Mouse (Mus musculus) spleen, postnatal 0 days (tissue): ENCODE results near the gene AL732309.1. TPM values are rescaled to one million over a fixed set of nuclear protein-coding genes. Genes with fewer than 3 reads are reported as not detected.

Source experiments
- polyA plus RNA-seq: library from polyadenylated mRNA; unstranded; fragments of >200 nt; fragmentation: Nextera tagmentation; extraction: Ambion mirVana; gene quantifications from 2 replicates; pipeline ENCODE4 v1.2.1, GENCODE M21; 2015

The AL732309.1 gene
- polyA plus RNA-seq, result 2.9 and 3.5 TPM in 2 replicates

GRCm38 (mm10) chr2:25246183-25247072 lies at the start of gene AL732309.1:
Gene AL732309.1, minus strand, starts transcription at chr2:25246863.

DNA sequence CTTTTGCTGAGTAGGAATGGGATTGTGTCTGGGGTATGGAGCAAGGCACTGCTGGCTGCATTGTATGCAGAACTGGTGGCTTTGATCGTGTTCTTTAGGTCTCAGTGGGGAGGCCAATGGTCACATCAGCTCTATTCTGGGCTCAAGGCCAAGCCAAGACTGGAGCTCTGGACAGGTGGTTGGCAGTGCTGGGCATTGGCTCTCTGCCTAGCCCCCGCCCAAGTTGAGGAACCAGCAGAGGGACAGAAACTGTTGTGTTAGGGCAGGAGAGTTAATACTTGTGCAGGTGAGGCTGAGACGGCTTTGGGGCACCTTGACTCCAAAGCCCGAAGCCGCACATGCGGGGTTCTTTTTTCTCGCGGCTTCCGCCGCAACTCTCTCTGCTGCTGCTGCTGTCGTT lies 43.0 kb upstream of the AL732309.1 start, which contains the start of gene Lrrc26:
Lrrc26 (plus strand) TSS at position 265 of the 400 bp plus-strand sequence.

DNA sequence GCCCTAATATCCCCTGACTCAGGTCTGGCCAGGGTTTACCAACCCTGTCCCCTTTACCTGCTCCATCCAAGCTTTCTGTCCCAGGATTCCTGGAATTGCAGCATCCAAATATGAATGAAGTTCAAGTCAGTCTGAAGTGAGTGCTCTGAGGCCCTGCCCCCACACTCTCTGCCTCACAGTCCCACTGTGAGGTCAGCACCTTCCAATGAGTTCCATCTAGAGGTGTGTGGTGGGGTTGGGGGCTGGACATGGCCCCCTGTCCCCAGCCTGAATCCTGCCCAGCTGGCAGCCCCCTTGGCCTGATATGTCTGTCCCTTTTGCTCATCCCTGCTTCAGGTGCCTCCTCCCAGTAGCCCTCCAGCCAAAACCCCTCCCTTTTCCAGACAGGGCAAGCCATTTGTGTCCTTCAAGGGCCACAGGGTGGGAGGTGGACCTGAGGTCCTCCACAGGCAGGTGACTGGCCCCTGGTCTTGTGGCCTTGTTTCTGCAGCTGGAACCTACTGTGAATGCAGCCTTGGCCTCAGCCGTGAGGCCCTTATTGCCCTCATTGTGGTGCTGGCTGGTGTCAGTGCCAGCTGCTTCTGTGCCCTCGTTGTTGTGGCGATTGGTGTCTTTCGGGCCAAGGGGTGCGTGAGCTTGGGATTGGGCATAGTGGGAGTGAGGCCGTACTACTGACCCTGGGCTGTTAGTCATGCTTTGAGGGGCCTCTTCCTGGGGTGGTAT lies 41.4 kb upstream of the AL732309.1 start, which contains the start of gene Tmem210:
Tmem210 (plus strand) TSS at position 219 of the 723 bp plus-strand sequence.

DNA sequence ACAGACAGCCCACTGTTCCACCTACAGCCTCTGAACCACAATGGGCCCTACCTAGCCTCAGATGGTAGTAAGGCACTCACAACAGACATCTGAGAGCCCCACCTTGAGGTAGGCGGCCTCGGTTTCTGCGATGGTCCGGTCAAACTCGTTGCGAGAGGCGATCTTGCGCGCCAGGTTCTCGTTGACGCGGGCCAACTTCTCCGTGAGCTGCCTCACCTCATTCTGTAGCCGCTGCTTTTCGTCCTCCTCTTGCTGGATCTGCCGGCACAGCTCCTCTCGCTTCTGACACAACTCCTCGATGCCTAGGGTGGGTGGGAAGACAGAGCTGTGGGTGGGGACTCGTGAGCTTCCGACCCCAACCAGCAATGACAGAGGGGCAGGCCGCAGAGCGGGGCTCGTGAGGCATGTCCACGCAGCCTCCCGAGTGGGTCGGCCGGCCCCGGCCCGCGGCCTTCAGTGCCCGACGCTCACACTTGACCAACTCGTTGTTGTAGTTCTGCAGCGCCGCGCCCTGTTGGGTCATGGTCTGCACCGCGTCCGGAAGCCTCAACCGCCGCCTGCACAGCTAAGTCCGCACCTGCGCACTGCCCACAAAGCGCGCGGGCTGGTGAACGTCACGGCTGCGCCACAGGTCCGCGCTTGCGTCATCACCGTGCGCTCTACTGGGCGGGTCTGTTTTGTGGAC lies 25.3 kb upstream of the AL732309.1 start, which contains the start of the genes Ssna1 and Anapc2:
Ssna1 (minus strand) TSS at position 612 of the 685 bp plus-strand sequence.
Anapc2 (plus strand) TSS at position 652 of the 685 bp plus-strand sequence.

DNA sequence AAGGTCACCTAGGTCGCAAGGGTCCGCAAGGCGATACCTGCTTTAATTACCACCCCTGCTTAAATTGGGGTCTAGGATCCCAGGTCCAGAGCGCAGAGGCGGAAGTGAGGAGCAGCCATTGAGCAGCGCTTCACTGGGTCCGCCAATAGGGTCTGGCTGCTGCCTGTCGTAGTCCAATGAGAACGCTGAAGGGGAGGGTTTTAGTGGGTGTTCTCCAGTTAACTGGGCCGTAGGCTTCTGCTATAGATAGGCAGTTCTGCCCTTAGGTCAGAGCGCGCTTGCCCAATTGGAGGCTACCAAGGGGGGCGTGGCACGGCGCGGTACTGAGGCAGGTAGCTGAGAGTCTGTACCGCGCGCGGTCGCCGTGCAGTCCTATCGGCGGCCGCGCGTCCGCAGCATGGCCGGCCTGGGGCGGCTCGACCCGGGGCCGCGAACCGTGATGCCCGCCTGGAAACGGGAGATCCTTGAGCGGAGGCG lies 15.7 kb upstream of the AL732309.1 start, which contains the start of gene Tprn:
Tprn (plus strand) TSS at position 328 of the 477 bp plus-strand sequence.

GRCm38 (mm10) chr2:25255284-25255779 lies 8.7 kb upstream of the AL732309.1 start, which contains the start of gene Tmem203:
Gene Tmem203, plus strand, starts transcription at chr2:25255439.

DNA sequence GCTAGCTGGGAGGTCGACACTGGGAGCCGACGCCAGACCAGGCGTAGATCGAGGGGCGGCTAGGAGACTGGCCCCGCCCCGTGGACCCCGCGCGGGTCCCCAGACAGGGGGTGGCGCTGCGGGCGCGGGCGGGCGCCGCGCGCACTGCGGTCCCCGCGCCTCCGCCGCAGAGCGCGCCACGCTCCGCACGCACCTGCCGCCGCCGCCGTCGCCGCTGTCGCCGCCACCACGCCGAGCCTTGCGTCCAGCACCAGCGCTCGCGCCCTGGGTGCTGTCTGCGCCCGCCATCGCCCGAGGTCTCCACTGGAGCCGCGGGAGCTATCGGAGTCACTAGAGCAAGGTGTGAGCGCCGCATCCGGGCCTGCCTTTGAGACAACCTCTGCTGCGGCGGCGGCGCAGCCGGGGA lies 4.6 kb downstream of the AL732309.1 start, which contains the start of the genes Rnf208 and Cysrt1:
Rnf208 (plus strand) TSS at position 155 of the 406 bp plus-strand sequence.
Cysrt1 (minus strand) TSS at position 352 of the 406 bp plus-strand sequence.

DNA sequence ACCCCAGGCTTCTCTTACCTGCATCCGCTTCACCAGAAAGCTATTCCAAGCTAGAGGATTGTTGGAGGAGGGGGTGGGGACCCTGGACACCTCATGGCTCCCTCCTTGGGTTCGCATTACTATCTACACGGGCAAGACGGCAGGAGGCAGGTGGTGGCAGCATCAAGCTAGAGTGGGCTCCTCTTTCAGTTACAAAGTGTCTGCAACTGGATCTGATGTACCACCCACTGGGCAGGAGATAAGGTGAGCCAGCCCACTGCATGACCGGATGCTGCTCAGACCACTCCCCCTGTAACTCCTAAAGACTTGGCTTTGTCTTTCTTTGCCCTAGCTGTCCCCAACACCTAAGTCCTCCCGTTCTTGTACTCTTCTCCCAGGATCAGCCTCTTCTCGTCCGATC lies 10.0 kb downstream of the AL732309.1 start, which contains the start of gene Rnf224:
Rnf224 (minus strand) TSS at position 174 of the 400 bp plus-strand sequence.

DNA sequence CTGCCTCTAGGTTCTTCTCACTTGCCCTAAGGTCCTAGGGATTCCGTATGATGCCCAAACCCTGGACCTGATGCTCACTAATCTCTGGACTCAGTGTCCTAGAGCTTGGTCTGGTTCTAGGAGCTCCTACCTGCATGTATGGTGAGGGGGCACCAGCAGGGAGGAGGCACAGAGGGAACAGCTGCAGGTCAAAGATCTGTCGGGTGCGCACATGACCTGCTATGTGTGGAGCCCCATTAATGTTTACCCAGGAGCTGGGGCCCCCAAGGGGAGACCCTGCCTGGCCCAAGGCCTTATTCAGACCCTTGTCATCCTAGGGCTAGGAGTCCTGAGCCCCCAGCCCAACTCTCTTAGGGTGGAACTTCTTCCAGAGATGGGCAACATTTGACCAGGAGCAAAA lies 12.6 kb downstream of the AL732309.1 start, which contains the start of gene Slc34a3:
Slc34a3 (minus strand) TSS at position 315 of the 400 bp plus-strand sequence.

DNA sequence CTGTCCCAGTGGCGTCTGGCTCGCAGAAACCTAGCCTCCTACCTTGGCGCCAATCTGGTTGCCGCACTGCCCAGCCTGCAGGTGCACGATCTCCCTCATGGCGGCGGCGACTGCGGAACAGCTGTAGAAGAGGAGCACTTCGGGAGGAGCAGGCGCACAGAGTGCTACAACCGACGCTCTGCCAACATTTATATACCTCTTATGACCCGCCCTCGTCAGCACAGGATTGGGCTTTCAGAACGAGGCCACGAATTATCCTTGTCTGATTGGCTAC lies 22.2 kb downstream of the AL732309.1 start, which contains the start of gene Tubb4b:
Tubb4b (minus strand) TSS at position 211 of the 274 bp plus-strand sequence.

DNA sequence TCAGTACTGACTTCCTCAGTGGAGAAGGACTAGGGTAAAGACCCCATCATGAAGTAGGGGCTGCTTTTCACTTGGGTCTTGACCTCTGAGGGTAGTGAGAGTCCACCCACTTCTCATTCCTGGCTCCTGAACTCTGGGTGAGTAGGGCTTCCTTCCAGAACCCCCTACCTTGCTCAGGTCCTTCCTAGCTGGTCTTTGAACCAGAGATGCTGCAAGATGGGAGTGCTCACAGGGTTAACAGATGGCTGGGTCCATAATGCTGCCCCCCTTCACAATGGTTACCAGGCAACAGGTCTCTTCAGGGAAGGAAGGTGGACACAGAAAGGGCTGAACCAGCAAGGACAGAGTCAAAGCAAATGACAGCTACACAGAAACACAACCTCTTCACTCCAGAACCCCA lies 28.2 kb downstream of the AL732309.1 start, which contains the start of gene Fam166a:
Fam166a (plus strand) TSS at position 301 of the 400 bp plus-strand sequence.

DNA sequence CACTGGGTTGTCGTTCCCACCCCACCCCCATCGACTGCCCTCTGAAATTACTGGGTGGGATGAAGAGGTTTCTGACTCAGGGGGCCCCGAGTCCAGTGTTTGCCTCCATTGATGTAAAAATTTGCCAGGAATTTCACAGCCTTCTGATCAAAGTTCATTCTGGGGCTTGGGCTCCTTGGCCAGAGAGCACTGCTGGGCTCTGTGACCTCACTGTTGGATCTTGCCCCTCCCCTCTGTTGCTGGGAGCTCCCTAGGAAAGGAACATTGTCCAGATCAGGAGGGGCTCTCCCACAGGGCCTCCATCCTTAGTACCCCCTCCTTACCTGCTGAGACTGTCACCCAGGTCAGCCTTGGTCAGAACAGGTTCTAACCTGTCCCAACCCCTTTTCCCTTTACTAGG lies 32.2 kb downstream of the AL732309.1 start, which contains the start of gene Stpg3:
Stpg3 (minus strand) TSS at position 194 of the 400 bp plus-strand sequence.

DNA sequence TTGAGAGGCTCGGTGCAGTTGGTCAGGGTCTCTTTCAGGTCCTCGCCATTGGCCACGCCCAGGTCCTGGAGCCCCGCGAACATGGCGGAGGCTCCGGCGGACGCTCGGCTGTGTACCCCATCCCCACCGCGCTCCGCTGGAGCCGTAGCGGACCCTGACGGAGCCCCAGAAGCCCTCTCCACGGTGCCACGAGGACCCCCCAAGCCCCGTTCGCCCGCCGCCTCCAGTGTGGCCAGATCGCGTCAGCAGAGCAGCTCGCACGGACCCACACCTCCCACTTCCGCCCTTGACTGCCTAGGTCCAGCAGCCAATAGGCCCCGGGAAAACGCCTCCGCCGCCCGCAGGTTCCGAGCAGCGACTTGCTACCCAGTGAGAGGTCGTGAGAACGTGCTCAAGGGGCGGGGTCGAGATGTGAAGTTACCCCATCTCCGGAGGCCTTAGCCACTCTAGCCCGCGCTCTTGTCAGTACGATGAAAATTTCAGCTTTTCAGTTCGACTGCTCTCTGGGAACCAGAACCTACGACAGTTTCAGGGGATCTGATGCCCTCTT lies 35.5 kb downstream of the AL732309.1 start, which contains the start of gene Nelfb:
Nelfb (minus strand) TSS at position 369 of the 550 bp plus-strand sequence.

GRCm38 (mm10) chr2:25196172-25196954 lies 50.3 kb downstream of the AL732309.1 start, which contains the start of gene Tor4a:
Gene Tor4a, minus strand, starts transcription at chr2:25196886.

Other genes starting within 250 kb of the AL732309.1 start
- gene Nsmf, start 192.5 kb downstream of the AL732309.1 start, polyA plus RNA-seq, result 16.5 and 22.2 TPM in 2 replicates
- not detected in 2 replicates for gene Entpd8, start 166.6 kb downstream of the AL732309.1 start, polyA plus RNA-seq
- 0.07 and 0.21 TPM in 2 replicates for gene Noxa1, start 151.7 kb downstream of the AL732309.1 start, polyA plus RNA-seq
- gene Nrarp, start 66.1 kb downstream of the AL732309.1 start, polyA plus RNA-seq, result 5.3 and 5.6 TPM in 2 replicates
- gene Tor4a, start 50.0 kb downstream of the AL732309.1 start, polyA plus RNA-seq, result 9.0 and 12.1 TPM in 2 replicates
- gene Nelfb, start 35.4 kb downstream of the AL732309.1 start, polyA plus RNA-seq, result 46.6 and 50.8 TPM in 2 replicates
- not detected in 2 replicates for gene Stpg3, start 32.2 kb downstream of the AL732309.1 start, polyA plus RNA-seq
- 0.82 and 1.2 TPM in 2 replicates for gene Fam166a, start 28.1 kb downstream of the AL732309.1 start, polyA plus RNA-seq
- 605 and 682 TPM in 2 replicates for gene Tubb4b, start 22.2 kb downstream of the AL732309.1 start, polyA plus RNA-seq
- 0.07 TPM in 1 of 2 replicates, not detected in the other for gene Slc34a3, start 12.5 kb downstream of the AL732309.1 start, polyA plus RNA-seq
- gene Rnf224, start 10.1 kb downstream of the AL732309.1 start, polyA plus RNA-seq, result 0.10 TPM in 1 of 2 replicates, not detected in the other
- gene Rnf208, start 4.6 kb downstream of the AL732309.1 start, polyA plus RNA-seq, result 0.69 and 0.85 TPM in 2 replicates
- not detected in 2 replicates for gene Cysrt1, start 4.4 kb downstream of the AL732309.1 start, polyA plus RNA-seq
- 31.2 and 35.2 TPM in 2 replicates for gene Tmem203, start 8.6 kb upstream of the AL732309.1 start, polyA plus RNA-seq
- 7.7 and 9.0 TPM in 2 replicates for gene Tprn, start 15.8 kb upstream of the AL732309.1 start, polyA plus RNA-seq
- 176 and 182 TPM in 2 replicates for gene Ssna1, start 25.6 kb upstream of the AL732309.1 start, polyA plus RNA-seq
- 45.1 and 48.8 TPM in 2 replicates for gene Anapc2, start 25.6 kb upstream of the AL732309.1 start, polyA plus RNA-seq
- gene Tmem210, start 41.3 kb upstream of the AL732309.1 start, polyA plus RNA-seq, result not detected in 2 replicates
- gene Lrrc26, start 43.1 kb upstream of the AL732309.1 start, polyA plus RNA-seq, result not detected in 2 replicates
- 0.06 TPM in 1 of 2 replicates, not detected in the other for gene Grin1, start 72.3 kb upstream of the AL732309.1 start, polyA plus RNA-seq
- gene Man1b1, start 85.5 kb upstream of the AL732309.1 start, polyA plus RNA-seq, result 30.8 and 37.7 TPM in 2 replicates
- gene Dpp7, start 109.5 kb upstream of the AL732309.1 start, polyA plus RNA-seq, result 8.5 and 10.1 TPM in 2 replicates
- gene Uap1l1, start 118.8 kb upstream of the AL732309.1 start, polyA plus RNA-seq, result 20.1 and 27.6 TPM in 2 replicates
- 28.3 and 28.4 TPM in 2 replicates for gene Sapcd2, start 125.5 kb upstream of the AL732309.1 start, polyA plus RNA-seq
- 1.3 and 2.0 TPM in 2 replicates for gene Entpd2, start 149.0 kb upstream of the AL732309.1 start, polyA plus RNA-seq
- 11.4 and 14.1 TPM in 2 replicates for gene Npdc1, start 152.5 kb upstream of the AL732309.1 start, polyA plus RNA-seq
- gene Fut7, start 176.4 kb upstream of the AL732309.1 start, polyA plus RNA-seq, result 1.7 and 2.6 TPM in 2 replicates
- gene Abca2, start 181.8 kb upstream of the AL732309.1 start, polyA plus RNA-seq, result 1.5 and 1.6 TPM in 2 replicates
- 4.8 and 4.9 TPM in 2 replicates for gene Clic3, start 210.0 kb upstream of the AL732309.1 start, polyA plus RNA-seq
- gene Paxx, start 214.2 kb upstream of the AL732309.1 start, polyA plus RNA-seq, result 22.5 and 28.9 TPM in 2 replicates
- 1.7 and 2.4 TPM in 2 replicates for gene Ptgds, start 223.2 kb upstream of the AL732309.1 start, polyA plus RNA-seq
- not detected in 2 replicates for gene Lcn12, start 247.0 kb upstream of the AL732309.1 start, polyA plus RNA-seq